Mouse (Mus musculus): ENCODE measurements at regions not wholly inside any gene's neighbourhood (a gene's known extent, or its start where the extent isn't known, plus 50 kb on each side); places are given as distances from the start of the nearest gene placed in this dataset.
A peak's percentile ranks its signal among the peaks of the same experiment; 100 is the strongest.

- no peak for ATAC-seq (ENCODE audit: extremely low read depth, insufficient number of reproducible peaks, low FRiP score, poor library complexity, severe bottlenecking)
- no peak overlapping the region for H3K4me3 ChIP-seq (ENCODE audit: low read depth, low read length)
- no peak for DNase-seq (ENCODE audit: low spot score)
- no peaks in the 10 kb centered on the region for H3K36me3 ChIP-seq (replicated peaks)
- H3K4me1 ChIP-seq (ENCODE audit: insufficient read depth, low read depth, low read length) = peaks cover 26% of the 10 kb centered on the region
- no peaks in the 10 kb centered on the region for H3K9me3 ChIP-seq (replicated peaks)
- TF ChIP-seq GATA1 (IDR thresholded peaks at IDR 0.05; ENCODE audit: borderline replicate concordance, low read length) (no peak), GATA2 (IDR thresholded peaks at IDR 0.05; ENCODE audit: borderline replicate concordance, low read depth, low read length) (no peak), POLR2AphosphoS5 (IDR thresholded peaks at IDR 0.05; ENCODE audit: insufficient replicate concordance, low read depth, low read length) (no peak), CTCF (IDR thresholded peaks at IDR 0.05; ENCODE audit: low read depth, low read length) (no peak), TAL1 (conservative IDR thresholded peaks at IDR 0.05; ENCODE audit: low read depth, low read length) (no peak)
- 0 out of 2 replicates have a peak, but pooled peaks cover 2% of the 10 kb centered on the region for H3K27me3 ChIP-seq (ENCODE audit: insufficient read depth, low read length)
Measured at GRCm38 (mm10) chr6:11594936-11595335, 312.4 kb downstream of the Ndufa4 start.

- peak; percentile 83 for TF ChIP-seq TAL1 (conservative IDR thresholded peaks at IDR 0.05; ENCODE audit: low read depth, low read length)
- TF ChIP-seq GATA1 (IDR thresholded peaks at IDR 0.05; ENCODE audit: borderline replicate concordance, low read length) = no peak
- peaks cover 26% of the 10 kb centered on the region for H3K4me1 ChIP-seq (ENCODE audit: insufficient read depth, low read depth, low read length)
- peak; percentile 16 for DNase-seq (ENCODE audit: low spot score)
- no peaks in the 10 kb centered on the region for H3K36me3 ChIP-seq (replicated peaks)
- no peaks in the 10 kb centered on the region for H3K27me3 ChIP-seq (ENCODE audit: insufficient read depth, low read length)
- no peaks in the 10 kb centered on the region for H3K9me3 ChIP-seq (replicated peaks)
- ATAC-seq (ENCODE audit: extremely low read depth, insufficient number of reproducible peaks, low FRiP score, poor library complexity, severe bottlenecking) = peak; percentile 92
- peak overlapping the region; percentile 52; the same call in 1 of the 2 replicates for H3K4me3 ChIP-seq (ENCODE audit: low read depth, low read length)
Measured at GRCm38 (mm10) chr6:11593583-11594271, 313.6 kb downstream of the Ndufa4 start.

- H3K4me3 ChIP-seq (ENCODE audit: low read depth, low read length) = no peak overlapping the region
- no peak for DNase-seq (ENCODE audit: low spot score)
- peaks cover 3% of the 10 kb centered on the region; the same call in 1 of the 2 replicates for H3K27me3 ChIP-seq (ENCODE audit: insufficient read depth, low read length)
- TF ChIP-seq CTCF (IDR thresholded peaks at IDR 0.05; ENCODE audit: low read depth, low read length) (no peak), TAL1 (conservative IDR thresholded peaks at IDR 0.05; ENCODE audit: low read depth, low read length) (no peak), POLR2AphosphoS5 (IDR thresholded peaks at IDR 0.05; ENCODE audit: insufficient replicate concordance, low read depth, low read length) (no peak)
- no peak for ATAC-seq (ENCODE audit: extremely low read depth, insufficient number of reproducible peaks, low FRiP score, poor library complexity, severe bottlenecking)
- H3K36me3 ChIP-seq (replicated peaks) = no peaks in the 10 kb centered on the region
- H3K4me1 ChIP-seq (ENCODE audit: insufficient read depth, low read depth, low read length) = peaks cover 2% of the 10 kb centered on the region; the same call in 1 of the 2 replicates
- no peaks in the 10 kb centered on the region for H3K9me3 ChIP-seq (replicated peaks)
Measured at GRCm38 (mm10) chr6:11576091-11576490, 331.2 kb downstream of the Ndufa4 start.

GRCm38 (mm10) chr6:11565246-11565645 lies 342.1 kb downstream of the Ndufa4 start:
- H3K9me3 ChIP-seq (replicated peaks) = no peaks in the 10 kb centered on the region
- H3K36me3 ChIP-seq (replicated peaks) = no peaks in the 10 kb centered on the region
- no peaks in the 10 kb centered on the region for H3K27me3 ChIP-seq (ENCODE audit: insufficient read depth, low read length)
- TF ChIP-seq GATA1 (IDR thresholded peaks at IDR 0.05; ENCODE audit: borderline replicate concordance, low read length) (no peak), POLR2AphosphoS5 (IDR thresholded peaks at IDR 0.05; ENCODE audit: insufficient replicate concordance, low read depth, low read length) (no peak), TAL1 (conservative IDR thresholded peaks at IDR 0.05; ENCODE audit: low read depth, low read length) (no peak), CTCF (IDR thresholded peaks at IDR 0.05; ENCODE audit: low read depth, low read length) (no peak), GATA2 (IDR thresholded peaks at IDR 0.05; ENCODE audit: borderline replicate concordance, low read depth, low read length) (no peak)
- DNase-seq (ENCODE audit: low spot score) = no peak
- peaks cover 10% of the 10 kb centered on the region for H3K4me1 ChIP-seq (ENCODE audit: insufficient read depth, low read depth, low read length)
- ATAC-seq (ENCODE audit: extremely low read depth, insufficient number of reproducible peaks, low FRiP score, poor library complexity, severe bottlenecking) = no peak
- H3K4me3 ChIP-seq (ENCODE audit: low read depth, low read length) = no peak overlapping the region

GRCm38 (mm10) chr6:11550473-11550872 lies 356.8 kb downstream of the Ndufa4 start:
- Histone ChIP-seq H3K36me3 (replicated peaks) (no peaks in the 10 kb centered on the region), H3K4me1 (ENCODE audit: insufficient read depth, low read depth, low read length) (0 out of 2 replicates have a peak, but pooled peaks cover 3% of the 10 kb centered on the region), H3K4me3 (ENCODE audit: low read depth, low read length) (no peak overlapping the region), H3K27me3 (ENCODE audit: insufficient read depth, low read length) (0 out of 2 replicates have a peak, but pooled peaks cover 3% of the 10 kb centered on the region), H3K9me3 (replicated peaks) (no peaks in the 10 kb centered on the region)
- TF ChIP-seq TAL1 (conservative IDR thresholded peaks at IDR 0.05; ENCODE audit: low read depth, low read length) = no peak
- TF ChIP-seq GATA2 (IDR thresholded peaks at IDR 0.05; ENCODE audit: borderline replicate concordance, low read depth, low read length) = no peak
- no peak for TF ChIP-seq GATA1 (IDR thresholded peaks at IDR 0.05; ENCODE audit: borderline replicate concordance, low read length)
- no peak for TF ChIP-seq CTCF (IDR thresholded peaks at IDR 0.05; ENCODE audit: low read depth, low read length)
- no peak for TF ChIP-seq POLR2AphosphoS5 (IDR thresholded peaks at IDR 0.05; ENCODE audit: insufficient replicate concordance, low read depth, low read length)
- ATAC-seq (ENCODE audit: extremely low read depth, insufficient number of reproducible peaks, low FRiP score, poor library complexity, severe bottlenecking) (no peak), DNase-seq (ENCODE audit: low spot score) (no peak)

- Histone ChIP-seq H3K4me1 (ENCODE audit: insufficient read depth, low read depth, low read length) (0 out of 2 replicates have a peak, but pooled peaks cover 3% of the 10 kb centered on the region), H3K36me3 (replicated peaks) (no peaks in the 10 kb centered on the region), H3K9me3 (replicated peaks) (0 out of 2 replicates have a peak, but pooled peaks cover 4% of the 10 kb centered on the region), H3K27me3 (ENCODE audit: insufficient read depth, low read length) (no peaks in the 10 kb centered on the region), H3K4me3 (ENCODE audit: low read depth, low read length) (no peak overlapping the region)
- DNase-seq (ENCODE audit: low spot score) = no peak
- no peak for ATAC-seq (ENCODE audit: extremely low read depth, insufficient number of reproducible peaks, low FRiP score, poor library complexity, severe bottlenecking)
- TF ChIP-seq GATA2 (IDR thresholded peaks at IDR 0.05; ENCODE audit: borderline replicate concordance, low read depth, low read length) = no peak
- no peak for TF ChIP-seq POLR2AphosphoS5 (IDR thresholded peaks at IDR 0.05; ENCODE audit: insufficient replicate concordance, low read depth, low read length)
- no peak for TF ChIP-seq GATA1 (IDR thresholded peaks at IDR 0.05; ENCODE audit: borderline replicate concordance, low read length)
- TF ChIP-seq TAL1 (conservative IDR thresholded peaks at IDR 0.05; ENCODE audit: low read depth, low read length) = no peak
- no peak for TF ChIP-seq CTCF (IDR thresholded peaks at IDR 0.05; ENCODE audit: low read depth, low read length)
Measured at GRCm38 (mm10) chr6:11547318-11547717, 360.0 kb downstream of the Ndufa4 start.
